Mouse (Mus musculus) monocyte, adult 59 days (primary cell): ENCODE data around the gene Zc3hav1. TPM values are rescaled to one million over a fixed set of nuclear protein-coding genes. Genes with fewer than 3 reads are reported as not detected.

Source experiments
- total RNA-seq, 2 experiments: library from RNA; stranded (reverse); gene quantifications; one replicate each; pipeline ENCODE4 v1.2.4; 2023

The Zc3hav1 gene
- 100 to 1,000 TPM; 149 to 156 TPM for total RNA-seq

GRCm38 (mm10) chr6:38353811-38354722 lies at the start of gene Zc3hav1:
Gene Zc3hav1 (minus strand): TSS chr6:38354603.

DNA sequence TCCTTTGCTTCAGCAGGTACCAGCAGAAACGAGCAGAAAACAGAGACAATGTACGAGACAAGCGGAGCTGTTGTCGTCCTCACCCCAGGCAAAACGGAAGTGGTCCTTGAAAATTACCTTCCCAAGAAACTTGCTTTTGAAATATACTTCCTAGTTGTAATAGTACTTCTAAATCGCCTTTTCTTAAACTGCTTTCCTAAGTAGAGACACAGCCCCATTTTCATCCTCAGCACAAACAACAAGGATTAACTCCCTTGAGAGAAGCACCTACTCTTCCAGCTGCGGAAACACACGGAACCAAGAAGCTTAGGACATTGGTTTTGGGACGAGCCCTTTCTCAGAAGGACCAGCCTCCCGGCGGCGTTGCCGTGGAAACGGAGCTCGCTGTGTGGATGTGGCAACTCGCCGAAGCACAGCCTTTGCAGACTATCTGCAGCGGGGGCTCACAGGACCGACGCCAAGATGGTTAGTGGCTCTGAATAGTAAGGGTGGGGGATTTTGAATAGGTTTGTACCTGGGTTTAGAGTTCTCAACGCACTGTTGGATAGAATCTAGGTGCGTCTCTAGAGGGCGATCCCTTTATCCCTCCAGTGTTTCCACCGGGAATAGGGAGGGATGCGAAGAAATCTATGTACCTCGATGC lies 26.8 kb upstream of the Zc3hav1 start, which contains the start of gene Ttc26:
Gene Ttc26 (plus strand): TSS at position 341 of the 643 bp plus-strand sequence.

DNA sequence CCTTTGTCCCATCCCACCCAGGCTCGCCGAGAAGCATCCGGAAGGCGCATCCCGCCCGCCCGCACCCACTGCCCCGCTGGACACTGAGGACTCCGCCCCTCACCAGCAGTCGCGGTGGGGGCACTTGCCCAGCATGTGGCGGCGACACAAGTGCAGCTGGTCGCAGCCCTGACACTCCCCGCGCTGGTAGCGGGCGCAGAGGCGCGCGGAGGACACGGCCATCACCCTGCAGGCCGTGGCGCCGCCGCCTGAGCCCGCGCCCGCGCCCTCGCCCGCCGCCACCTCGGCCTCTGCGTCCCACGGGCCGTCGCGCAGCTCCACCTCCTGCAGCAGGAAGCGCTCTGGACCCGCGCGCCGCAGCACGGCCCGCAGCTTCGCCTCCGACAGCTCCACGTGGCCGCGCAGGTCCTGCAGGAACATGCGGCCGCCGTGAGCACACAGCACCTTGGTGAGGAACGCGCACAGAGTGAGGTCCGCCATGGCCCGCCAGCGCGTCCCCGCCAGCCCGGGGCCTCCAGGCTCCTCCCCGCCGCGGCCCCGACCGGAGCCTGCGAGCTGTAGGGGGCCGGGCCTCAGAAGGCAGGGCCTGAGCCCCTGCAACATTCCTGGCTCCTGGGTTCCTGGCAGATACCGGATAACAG lies 55.5 kb downstream of the Zc3hav1 start, which contains the start of gene Zc3hav1l:
Gene Zc3hav1l (minus strand): TSS at position 499 of the 641 bp plus-strand sequence.

Other genes with a start within 250 kb of the Zc3hav1 start
- not detected for gene Tmem213, start 245.3 kb downstream of the Zc3hav1 start, total RNA-seq
- gene Atp6v0a4, start 230.0 kb downstream of the Zc3hav1 start, total RNA-seq = not detected
- gene D630045J12Rik, start 100.6 kb downstream of the Zc3hav1 start, total RNA-seq = not detected
- gene Zc3hav1l, start 55.3 kb downstream of the Zc3hav1 start, total RNA-seq = under 1 TPM; 0.58 to 0.71 TPM
- gene Ttc26, start 26.9 kb upstream of the Zc3hav1 start, total RNA-seq = not detected
- gene Ubn2, start 79.3 kb upstream of the Zc3hav1 start, total RNA-seq = 10 to 100 TPM; 48.6 to 59.0 TPM
- gene Fmc1, start 178.9 kb upstream of the Zc3hav1 start, total RNA-seq = 10 to 100 TPM; 18.9 to 23.5 TPM
- 100 to 1,000 TPM; 288 to 330 TPM for gene Luc7l2, start 196.7 kb upstream of the Zc3hav1 start, total RNA-seq